Mouse (Mus musculus) embryonic facial prominence, embryonic 11.5 days (tissue): ENCODE data around the gene Fmc1. TPM values are rescaled to one million over a fixed set of nuclear protein-coding genes. Genes with fewer than 3 reads are reported as not detected.
A peak's percentile ranks its signal among the peaks of the same experiment; 100 is the strongest.
"Not testable (repeated sequence)": the region's sequence is repeated elsewhere in the genome, so short reads cannot be mapped to it uniquely, and the experiment has no call there.

ENCODE experiments used
- ATAC-seq: fragments of 200-750 bp; cut with Nextera tagmentation; replicated peaks from 2 replicates; pipeline ENCODE4 v1.8.0; 2017; ENCODE audit warnings: low read depth; ENCODE audit not compliant: insufficient number of reproducible peaks, low FRiP score, low TSS enrichment
- DNase-seq: peaks from one replicate; pipeline ENCODE4 v3.0.0-alpha.2; 2015; ENCODE audit warnings: low spot score
- H3K27ac ChIP-seq: fragments of 300-500 bp; sonication (generic); replicated peaks from 2 replicates; pipeline ENCODE4 v1.5.1; 2014; ENCODE audit warnings: mild to moderate bottlenecking, low read depth, low read length, control low read depth
- H3K27me3 ChIP-seq: fragments of 300-500 bp; sonication (generic); 2 replicates; pipeline ENCODE4 v1.6.1; 2014; ENCODE audit warnings: mild to moderate bottlenecking, low read length, moderate library complexity, mixed read lengths; ENCODE audit not compliant: control insufficient read depth, insufficient read depth
- H3K36me3 ChIP-seq: fragments of 300-500 bp; sonication (generic); replicated peaks from 2 replicates; pipeline ENCODE4 v1.6.1; 2014; ENCODE audit warnings: low read depth, mild to moderate bottlenecking, low read length, moderate library complexity, mixed read lengths; ENCODE audit not compliant: control insufficient read depth, insufficient read depth
- H3K4me1 ChIP-seq: fragments of 300-500 bp; sonication (generic); 2 replicates; pipeline ENCODE4 v1.6.1; 2014; ENCODE audit warnings: low read length, mixed read lengths; ENCODE audit not compliant: control insufficient read depth, insufficient read depth
- H3K4me2 ChIP-seq: fragments of 300-500 bp; sonication (generic); 2 replicates; pipeline ENCODE4 v1.6.1; 2014; ENCODE audit warnings: low read depth, mild to moderate bottlenecking, control low read depth, low read length, moderate library complexity
- H3K4me3 ChIP-seq: fragments of 300-500 bp; sonication (generic); 2 replicates; pipeline ENCODE4 v1.5.1; 2014; ENCODE audit warnings: low read depth, low read length, control low read depth
- H3K9ac ChIP-seq: fragments of 300-500 bp; sonication (generic); replicated peaks from 2 replicates; pipeline ENCODE4 v1.6.1; 2014; ENCODE audit warnings: mild to moderate bottlenecking, control low read depth, low read length
- H3K9me3 ChIP-seq: fragments of 300-500 bp; sonication (generic); replicated peaks from 2 replicates; pipeline ENCODE4 v1.6.1; 2016; ENCODE audit warnings: mild to moderate bottlenecking, low read length, inconsistent platforms, mixed read lengths; ENCODE audit not compliant: control insufficient read depth
- WGBS: fragments of 180-500 bp; shearing (Covaris S2); extraction: QIAGEN DNeasy Blood & Tissue Kit; methylation state at CpG from one replicate; pipeline ENCODE4 v1.1.7; 2014; 5-methylcytosine and 5-hydroxymethylcytosine counted together
- polyA plus RNA-seq: library from polyadenylated mRNA; unstranded; fragments of >200 nt; fragmentation: Nextera tagmentation; extraction: Ambion mirVana; gene quantifications from 2 replicates; pipeline ENCODE4 v1.2.1, GENCODE M21; 2014

Fmc1 gene
- polyA plus RNA-seq, 1 experiment from 2014 or later, result 105 TPM

- H3K4me1 ChIP-seq, ATAC-seq, H3K9me3 ChIP-seq, H3K27ac ChIP-seq, H3K4me2 ChIP-seq, H3K27me3 ChIP-seq, H3K36me3 ChIP-seq, H3K4me3 ChIP-seq, DNase-seq, H3K9ac ChIP-seq: not testable (repeated sequence)
- WGBS, result 79% methylated on average over 6 of the region's 6 CpGs
These were observed 16.5 kb downstream of the Fmc1 start for GRCm38 (mm10) chr6:38549840-38550239.

GRCm38 (mm10) chr6:38550250-38551061, 17.2 kb downstream of the Fmc1 start:
- peak overlapping the region; percentile 55 for H3K4me2 ChIP-seq
- H3K9me3 ChIP-seq, result no peaks in the 10 kb centered on the region
- peak overlapping the region; percentile 76 for H3K4me3 ChIP-seq
- H3K27me3 ChIP-seq, result no peaks in the 10 kb centered on the region
- no peaks in the 10 kb centered on the region for H3K36me3 ChIP-seq
- H3K4me1 ChIP-seq, result no peaks in the 10 kb centered on the region
- peak; percentile 29 for ATAC-seq
- 9% methylated on average over 28 of the region's 28 CpGs for WGBS
- H3K27ac ChIP-seq, result peak overlapping the region; percentile 97
- DNase-seq, result peak; percentile 60
- H3K9ac ChIP-seq, result peak overlapping the region; percentile 90

- Histone ChIP-seq H3K27ac (peak within 1 kb of the TSS; percentile 97), H3K4me3 (peak within 1 kb of the TSS; percentile 76), H3K27me3 (no peaks in the 10 kb centered on the region), H3K4me2 (peak within 1 kb of the TSS; percentile 55), H3K9me3 (no peaks in the 10 kb centered on the region), H3K4me1 (no peaks in the 10 kb centered on the region), H3K9ac (peak within 1 kb of the TSS; percentile 90), H3K36me3 (peaks cover 3% of the 10 kb centered on the region; the same call in 1 of the 2 replicates)
- WGBS, result under 1% methylated on average over 97 of the region's 98 CpGs
- DNase-seq (peak; percentile 98), ATAC-seq (peak; percentile 86)
These were observed 18.0 kb downstream of the Fmc1 start, which contains the start of gene Luc7l2 for GRCm38 (mm10) chr6:38551062-38551988. TSS of gene Luc7l2 (plus strand) at chr6:38551334.

- DNase-seq (peak; percentile 97), ATAC-seq (peak; percentile 95)
- H3K36me3 ChIP-seq, result peaks cover 3% of the 10 kb centered on the region; the same call in 1 of the 2 replicates
- H3K9ac ChIP-seq, result peak overlapping the region; percentile 90
- peak overlapping the region; percentile 47 for H3K4me2 ChIP-seq
- H3K9me3 ChIP-seq, result no peaks in the 10 kb centered on the region
- no peaks in the 10 kb centered on the region for H3K27me3 ChIP-seq
- peak overlapping the region; percentile 76 for H3K4me3 ChIP-seq
- WGBS, result 0% methylated on average over 31 of the region's 32 CpGs
- peak overlapping the region; percentile 97 for H3K27ac ChIP-seq
- no peaks in the 10 kb centered on the region for H3K4me1 ChIP-seq
These were observed 18.8 kb downstream of the Fmc1 start for GRCm38 (mm10) chr6:38551989-38552635.

GRCm38 (mm10) chr6:38552636-38553000, 19.3 kb downstream of the Fmc1 start:
- 25% methylated on average over 5 of the region's 5 CpGs for WGBS
- H3K4me2 ChIP-seq, result peak overlapping the region; percentile 47
- no peaks in the 10 kb centered on the region for H3K27me3 ChIP-seq
- no peaks in the 10 kb centered on the region for H3K9me3 ChIP-seq
- H3K27ac ChIP-seq, result no peak overlapping the region
- no peak overlapping the region for H3K9ac ChIP-seq
- DNase-seq, result no peak
- ATAC-seq, result no peak
- no peaks in the 10 kb centered on the region for H3K4me1 ChIP-seq
- peaks cover 3% of the 10 kb centered on the region; the same call in 1 of the 2 replicates for H3K36me3 ChIP-seq
- H3K4me3 ChIP-seq, result peak overlapping the region; percentile 76

- 95% methylated on average over 2 of the region's 2 CpGs for WGBS
These were observed 42.8 kb downstream of the Fmc1 start for GRCm38 (mm10) chr6:38576096-38576495.

GRCm38 (mm10) chr6:38580112-38580857, 47.0 kb downstream of the Fmc1 start:
- Histone ChIP-seq H3K4me1 (no peaks in the 10 kb centered on the region), H3K27me3 (no peaks in the 10 kb centered on the region), H3K9ac (no peak overlapping the region), H3K4me3 (no peak overlapping the region), H3K27ac (no peak overlapping the region), H3K9me3 (no peaks in the 10 kb centered on the region), H3K36me3 (peaks cover 3% of the 10 kb centered on the region; the same call in 1 of the 2 replicates), H3K4me2 (no peak overlapping the region)
- DNase-seq, result no peak
- ATAC-seq, result no peak
- 98% methylated on average over 3 of the region's 3 CpGs for WGBS

More at GRCm38 (mm10) chr6:38576096-38576495, 42.8 kb downstream of the Fmc1 start:
- Histone ChIP-seq H3K27me3 (no peaks in the 10 kb centered on the region), H3K36me3 (peaks cover 3% of the 10 kb centered on the region; the same call in 1 of the 2 replicates), H3K9ac (no peak overlapping the region), H3K4me1 (no peaks in the 10 kb centered on the region), H3K4me2 (no peak overlapping the region), H3K9me3 (no peaks in the 10 kb centered on the region), H3K27ac (no peak overlapping the region), H3K4me3 (no peak overlapping the region)
- DNase-seq (no peak), ATAC-seq (no peak)
